Mouse (Mus musculus) Muller cell, postnatal 12 days (primary cell): ENCODE results near the gene B4galt3.
"Not testable (repeated sequence)": the region's sequence is repeated elsewhere in the genome, so short reads cannot be mapped to it uniquely, and the experiment has no call there.

ENCODE experiments used
- DNase-seq: peaks from one replicate; pipeline ENCODE4 v3.0.0-alpha.2; 2015; ENCODE audit errors: inconsistent ontology term

Gene B4galt3

DNA sequence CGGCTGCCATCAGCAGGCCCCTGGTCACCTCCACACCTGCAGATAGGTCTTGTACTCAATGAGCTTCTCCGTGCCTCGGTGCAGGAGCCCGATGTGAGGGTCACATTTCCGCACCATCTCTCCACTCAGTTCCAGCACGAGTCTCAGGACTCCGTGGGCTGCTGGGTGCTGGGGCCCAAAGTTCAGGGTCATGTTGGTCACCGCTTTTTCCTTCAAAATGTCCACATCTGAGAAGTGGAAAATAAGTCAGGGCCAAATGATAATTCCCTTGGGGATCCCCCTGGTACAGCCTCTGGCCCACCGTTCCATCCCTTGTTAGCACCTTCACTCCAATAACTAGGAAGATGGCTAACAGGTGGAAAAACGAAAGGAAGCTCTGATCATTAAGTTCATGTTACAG is 29.2 kb upstream of the B4galt3 start:
- DNase-seq: no peak

DNA sequence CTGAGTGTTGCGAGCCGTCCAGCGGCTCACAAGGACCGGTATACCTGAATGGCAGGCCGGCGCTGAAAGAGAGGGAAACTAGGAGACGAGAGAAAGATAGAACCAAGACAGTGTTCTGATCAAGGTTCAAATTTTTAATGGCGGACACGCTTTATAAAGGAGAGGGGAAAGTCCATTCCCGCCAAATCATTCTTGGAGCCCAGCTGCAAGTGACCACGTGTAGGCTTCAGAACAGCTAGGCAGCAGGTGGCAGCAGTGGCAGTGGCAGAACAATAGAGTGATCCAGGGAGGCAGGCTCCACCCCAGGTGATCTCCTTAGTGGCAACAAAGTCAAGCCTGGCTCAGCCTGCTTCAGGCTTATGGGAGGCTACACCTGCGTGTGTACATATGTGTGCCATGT is 28.2 kb upstream of the B4galt3 start:
- DNase-seq: not testable (repeated sequence)

DNA sequence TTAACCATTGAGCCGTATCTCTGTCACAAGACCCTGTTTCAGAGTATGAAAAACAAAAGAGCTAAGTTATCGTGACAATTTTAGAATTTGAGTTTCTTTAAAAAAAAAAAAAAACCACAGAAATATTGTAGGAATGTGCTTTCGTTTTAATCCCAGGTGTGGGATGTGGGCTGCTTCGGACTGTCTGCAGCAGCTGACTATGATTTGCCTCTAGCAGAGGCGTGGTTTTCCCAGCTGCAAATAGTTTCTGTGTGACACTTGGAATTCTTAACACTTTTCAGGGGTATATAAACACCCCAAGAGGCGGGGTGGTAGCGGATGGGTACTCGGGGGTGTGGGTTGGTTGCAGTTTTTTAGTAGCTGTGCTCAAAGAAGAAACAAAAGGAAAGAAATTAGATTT is 24.8 kb upstream of the B4galt3 start:
- no peak for DNase-seq

DNA sequence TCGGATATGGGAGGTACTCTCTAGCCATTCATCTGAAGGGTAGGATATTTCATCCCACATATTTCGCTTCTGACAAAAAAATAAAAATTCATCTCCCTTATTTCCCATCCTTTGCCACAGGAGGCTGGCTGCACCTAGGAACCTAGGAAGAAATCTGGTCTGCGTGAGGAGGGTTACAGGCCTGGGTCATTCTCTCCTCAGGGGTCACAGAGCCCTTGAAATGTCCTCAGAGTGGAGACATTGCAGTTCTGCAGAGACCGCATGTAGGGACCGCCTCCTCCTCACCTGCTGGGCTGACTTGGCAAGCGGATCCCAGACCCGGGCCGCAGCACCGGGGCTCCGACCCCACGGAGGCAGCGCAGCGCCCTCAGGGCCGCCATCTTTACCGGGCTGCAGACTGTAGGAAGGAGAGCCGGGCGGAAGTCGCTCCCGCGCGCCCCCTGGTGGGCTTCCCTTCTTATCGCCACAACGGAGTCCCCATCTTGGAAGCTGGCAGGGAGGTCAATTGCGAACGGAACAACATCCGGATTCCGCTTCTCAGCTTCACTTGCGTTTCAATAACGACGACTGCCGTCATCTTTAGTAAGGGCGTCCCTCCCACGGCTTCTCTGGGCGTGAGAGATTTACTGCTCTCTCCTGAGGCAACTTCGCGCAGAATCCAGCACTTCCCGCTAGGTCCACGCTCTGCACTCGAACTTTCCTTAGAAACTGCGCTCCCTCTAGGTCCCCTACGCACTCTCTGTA is 23.2 kb upstream of the B4galt3 start:
- DNase-seq: peak; percentile 98

DNA sequence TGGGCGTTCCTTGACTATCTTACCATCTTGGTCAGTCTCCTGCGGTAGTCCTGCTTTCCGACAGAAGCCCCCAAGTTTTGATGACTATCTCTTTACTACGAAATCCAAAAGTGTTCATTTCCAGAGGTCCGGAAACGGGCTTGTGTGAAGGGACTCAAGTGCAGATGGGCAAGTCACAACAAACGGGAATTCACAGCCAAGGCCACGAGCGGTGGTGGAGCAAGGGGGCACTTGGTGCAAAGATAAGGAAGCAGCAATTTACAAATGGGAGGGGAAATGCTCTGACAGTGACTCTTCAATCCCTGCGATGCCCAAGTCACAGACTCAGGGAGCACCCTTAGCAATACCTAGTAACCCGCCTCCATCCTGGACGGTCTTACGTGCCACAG is 22.7 kb upstream of the B4galt3 start:
- no peak for DNase-seq

DNA sequence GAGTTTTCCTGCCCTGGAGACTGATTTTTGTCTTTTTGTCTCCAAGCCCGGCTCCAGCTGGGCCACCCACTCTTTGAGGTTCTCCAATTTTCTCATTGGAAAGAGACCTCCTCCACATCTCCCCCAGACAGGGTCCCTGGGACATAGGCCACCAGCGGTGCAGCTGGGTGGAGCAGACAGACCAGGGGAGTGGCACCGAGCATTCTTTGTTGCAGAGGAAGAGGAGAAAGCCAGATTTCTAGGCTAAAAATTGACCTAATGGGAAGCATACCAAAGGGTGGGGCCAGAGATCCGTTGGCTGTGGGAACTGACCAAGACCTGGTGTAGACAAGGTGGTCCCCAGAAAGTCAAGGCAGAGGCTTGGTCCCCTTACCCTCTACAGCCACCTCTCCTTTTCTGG is 22.2 kb upstream of the B4galt3 start:
- no peak for DNase-seq

DNA sequence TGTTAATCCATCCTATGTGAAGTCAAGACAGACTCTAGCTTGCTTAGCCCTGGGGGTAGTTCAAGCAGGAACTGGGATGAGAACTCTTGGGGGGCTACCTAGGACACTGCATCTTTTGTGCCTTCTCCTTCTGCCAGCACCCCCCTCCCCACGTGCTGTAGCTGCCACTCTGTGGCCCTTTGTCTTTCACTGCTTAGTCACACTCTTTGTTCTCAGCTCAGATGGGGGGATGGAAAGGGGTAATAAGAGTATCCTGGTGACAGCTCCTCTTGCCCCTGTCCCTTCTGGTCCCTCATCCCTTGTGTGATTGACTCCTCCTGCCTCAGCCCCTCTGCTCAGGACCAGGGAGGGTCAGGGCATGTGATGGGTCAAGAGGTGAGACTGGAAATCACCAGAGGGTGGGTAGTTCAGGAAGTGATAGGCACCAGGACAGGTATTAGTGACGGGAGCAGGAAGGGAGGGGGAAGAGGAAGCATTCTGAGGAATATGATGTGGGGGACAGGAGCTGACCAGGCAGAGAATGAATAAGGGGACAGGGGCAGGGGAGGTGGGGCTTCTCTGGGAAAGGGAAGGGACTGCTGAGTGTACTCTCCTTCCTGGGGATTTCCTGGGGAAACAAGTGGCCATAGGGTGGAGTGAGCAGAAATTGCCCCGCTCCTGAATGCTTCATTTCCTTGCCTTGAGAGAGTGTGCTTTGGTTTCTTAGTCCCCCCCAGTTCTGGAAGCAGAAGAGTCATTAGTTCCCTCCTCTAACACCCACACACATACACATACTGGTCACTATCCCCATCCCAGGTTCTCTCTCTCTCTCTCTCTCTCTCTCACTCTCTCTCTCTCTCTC is 21.5 kb upstream of the B4galt3 start:
- peak; percentile 77 for DNase-seq

DNA sequence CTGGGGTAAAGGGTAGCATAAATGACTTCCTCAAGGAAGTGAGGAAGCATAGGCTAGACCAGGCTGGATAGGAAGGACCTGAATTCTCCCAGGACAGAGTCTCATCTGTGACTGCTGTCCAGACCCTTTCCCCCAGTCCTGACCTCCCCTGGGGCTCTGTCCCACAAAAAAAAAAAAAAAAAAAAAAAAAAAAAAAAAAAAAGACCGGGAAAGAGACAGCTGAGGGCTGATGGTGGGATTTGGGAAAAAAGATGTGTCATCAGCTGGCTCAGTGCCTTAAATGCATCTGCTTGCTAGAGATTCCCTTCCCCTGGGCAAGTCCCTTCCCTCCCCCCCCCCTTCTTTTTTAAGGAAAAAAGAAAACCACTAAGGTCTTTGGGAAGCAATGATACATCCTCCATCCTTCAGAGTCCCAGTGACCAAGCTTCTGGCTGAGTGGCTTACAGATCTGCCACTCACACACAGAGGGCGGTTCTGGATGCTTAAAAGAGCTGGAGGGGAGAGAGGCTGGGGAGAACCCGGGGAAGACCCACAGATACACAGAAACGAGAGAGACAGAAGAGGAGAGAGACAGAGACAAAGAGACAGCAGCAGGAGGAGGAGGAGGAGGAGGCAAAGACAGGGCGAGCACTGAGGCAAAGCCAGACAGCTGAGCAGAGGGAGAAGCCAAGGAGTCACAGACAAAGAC is 20.1 kb upstream of the B4galt3 start, which contains the start of gene Adamts4:
Gene Adamts4 (plus strand): TSS at position 509 of the 688 bp plus-strand sequence.
- DNase-seq: peak; percentile 85

DNA sequence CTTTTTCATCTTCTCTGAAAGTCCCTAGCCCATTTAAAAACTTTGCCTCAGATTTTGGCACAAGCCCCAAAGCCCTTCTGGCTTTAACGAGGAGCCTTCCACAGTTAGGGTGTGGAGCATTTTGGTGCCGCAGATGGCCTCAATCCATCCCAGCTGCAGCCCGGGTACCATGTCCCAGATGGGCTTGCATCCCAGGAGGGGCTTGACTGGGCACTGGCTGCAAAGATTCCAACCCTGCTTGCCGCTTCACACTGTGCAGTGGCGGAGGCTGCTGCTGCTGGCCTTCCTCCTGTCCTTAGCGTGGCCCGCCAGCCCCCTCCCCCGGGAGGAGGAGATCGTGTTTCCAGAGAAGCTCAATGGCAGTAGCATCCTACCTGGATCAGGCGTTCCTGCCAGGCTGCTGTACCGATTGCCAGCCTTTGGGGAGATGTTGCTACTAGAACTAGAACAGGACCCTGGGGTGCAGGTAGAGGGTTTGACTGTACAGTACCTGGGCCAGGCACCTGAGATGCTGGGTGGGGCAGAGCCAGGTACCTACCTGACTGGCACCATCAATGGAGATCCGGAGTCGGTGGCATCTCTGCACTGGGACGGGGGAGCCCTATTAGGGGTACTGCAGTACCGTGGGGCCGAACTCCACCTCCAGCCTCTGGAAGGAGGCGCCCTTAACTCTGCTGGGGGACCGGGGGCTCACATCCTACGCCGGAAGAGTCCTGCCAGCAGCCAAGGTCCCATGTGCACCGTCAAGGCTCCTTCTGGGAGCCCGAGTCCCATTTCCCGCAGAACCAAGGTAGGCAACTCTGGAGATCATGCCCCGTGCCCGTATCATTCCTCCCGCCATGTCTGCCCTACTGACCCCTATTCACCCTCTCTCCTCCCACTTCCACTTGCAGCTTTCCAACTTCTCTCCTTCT is 19.2 kb upstream of the B4galt3 start, which contains the start of gene Ndufs2:
Gene Ndufs2 (minus strand): TSS at position 709 of the 914 bp plus-strand sequence.
- no peak for DNase-seq

DNA sequence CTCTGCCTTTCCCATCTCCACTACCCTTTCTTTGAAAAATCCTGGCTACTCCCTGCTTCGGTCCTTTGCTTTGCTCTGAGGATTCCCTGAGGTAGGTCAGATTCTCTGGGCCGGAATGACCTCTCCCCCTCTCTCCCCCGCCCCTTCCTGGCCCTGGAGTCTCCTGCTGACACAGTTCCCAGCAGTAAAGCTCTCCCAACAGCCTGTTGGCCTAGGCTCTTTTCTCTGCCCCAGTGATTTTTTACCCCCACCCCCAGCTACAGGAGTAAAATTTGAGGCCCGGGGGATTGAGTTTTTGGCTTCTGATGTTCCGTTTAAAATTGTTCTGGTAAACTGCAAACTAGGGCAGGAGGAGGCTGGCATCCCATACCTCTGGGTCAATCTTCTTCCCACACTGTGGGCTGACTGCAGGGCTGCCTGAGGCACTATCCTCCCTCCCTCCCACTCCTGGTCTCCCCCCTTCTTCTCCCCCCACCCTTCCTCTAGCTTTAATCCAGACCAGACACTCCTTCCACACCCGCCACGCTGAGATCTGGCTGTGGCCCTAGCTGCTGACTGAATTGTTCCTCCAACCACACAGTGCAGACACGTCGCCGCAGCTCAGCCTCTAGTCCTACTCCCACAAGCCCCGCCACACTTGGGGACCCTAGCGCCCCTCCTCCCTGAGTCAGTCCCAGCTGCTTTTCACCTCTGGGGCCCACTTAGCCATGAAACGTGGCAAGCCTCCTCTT is 18.4 kb upstream of the B4galt3 start:
- peak; percentile 84 for DNase-seq

DNA sequence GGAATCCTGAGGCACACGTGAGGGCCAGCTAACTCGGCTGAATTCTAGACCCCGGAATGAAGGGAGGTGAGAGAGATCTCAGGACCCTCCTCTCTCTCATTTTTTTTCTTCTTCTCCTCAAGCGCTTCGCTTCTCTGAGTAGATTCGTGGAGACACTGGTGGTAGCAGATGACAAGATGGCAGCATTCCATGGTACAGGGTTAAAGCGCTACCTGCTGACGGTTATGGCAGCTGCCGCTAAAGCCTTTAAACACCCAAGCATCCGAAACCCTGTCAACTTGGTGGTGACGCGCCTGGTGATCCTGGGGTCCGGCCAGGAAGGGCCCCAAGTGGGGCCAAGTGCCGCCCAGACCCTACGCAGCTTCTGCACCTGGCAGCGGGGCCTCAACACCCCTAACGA is 17.7 kb upstream of the B4galt3 start:
- no peak for DNase-seq

DNA sequence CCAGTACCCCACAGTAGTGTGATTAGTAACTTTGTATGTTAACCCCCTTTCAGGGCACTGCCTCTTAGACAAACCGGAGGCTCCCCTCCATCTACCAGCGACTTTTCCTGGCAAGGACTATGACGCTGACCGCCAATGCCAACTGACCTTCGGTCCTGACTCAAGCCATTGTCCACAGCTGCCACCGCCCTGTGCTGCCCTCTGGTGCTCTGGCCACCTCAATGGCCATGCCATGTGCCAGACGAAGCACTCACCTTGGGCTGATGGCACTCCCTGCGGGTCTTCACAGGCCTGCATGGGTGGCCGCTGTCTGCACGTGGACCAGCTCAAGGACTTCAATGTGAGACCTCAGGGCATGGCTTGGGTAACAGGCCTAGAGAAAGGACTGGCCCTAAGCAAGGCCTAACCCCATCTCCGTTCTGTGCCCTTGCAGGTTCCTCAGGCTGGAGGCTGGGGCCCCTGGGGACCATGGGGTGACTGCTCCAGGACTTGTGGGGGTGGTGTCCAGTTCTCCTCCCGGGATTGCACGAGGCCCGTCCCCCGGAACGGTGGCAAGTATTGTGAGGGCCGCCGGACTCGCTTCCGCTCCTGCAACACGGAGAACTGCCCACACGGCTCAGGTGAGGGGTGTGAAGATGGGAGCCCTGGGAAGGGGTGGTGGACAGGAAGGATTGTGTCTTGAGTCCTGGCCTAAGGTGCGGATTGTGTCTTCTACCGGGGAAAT is 13.9 kb upstream of the B4galt3 start:
- DNase-seq: no peak

DNA sequence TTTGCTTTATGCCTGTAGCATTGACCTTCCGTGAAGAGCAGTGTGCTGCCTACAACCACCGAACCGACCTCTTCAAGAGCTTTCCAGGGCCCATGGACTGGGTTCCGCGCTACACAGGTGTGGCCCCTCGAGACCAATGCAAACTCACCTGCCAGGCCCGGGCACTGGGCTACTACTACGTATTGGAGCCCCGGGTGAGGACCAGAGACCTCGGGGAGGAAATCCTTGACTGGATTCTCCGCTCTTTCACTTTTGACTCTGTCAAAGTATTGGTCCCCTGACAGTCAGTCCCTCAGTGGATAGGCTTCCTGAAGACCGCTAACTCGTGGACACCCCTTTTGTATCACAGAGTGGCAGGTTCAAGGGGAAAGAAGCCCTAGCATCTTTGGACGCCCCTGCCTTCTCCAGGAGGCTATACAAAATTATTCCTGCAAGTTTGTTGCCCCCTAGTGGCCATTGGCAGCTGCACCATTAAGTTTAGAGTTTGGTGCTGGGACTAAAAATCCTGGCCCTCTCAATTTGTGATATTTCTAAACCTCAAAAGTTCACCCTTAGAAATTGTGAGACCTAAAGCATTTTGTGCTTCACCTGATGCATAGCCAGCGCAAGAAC is 13.1 kb upstream of the B4galt3 start:
- no peak for DNase-seq

DNA sequence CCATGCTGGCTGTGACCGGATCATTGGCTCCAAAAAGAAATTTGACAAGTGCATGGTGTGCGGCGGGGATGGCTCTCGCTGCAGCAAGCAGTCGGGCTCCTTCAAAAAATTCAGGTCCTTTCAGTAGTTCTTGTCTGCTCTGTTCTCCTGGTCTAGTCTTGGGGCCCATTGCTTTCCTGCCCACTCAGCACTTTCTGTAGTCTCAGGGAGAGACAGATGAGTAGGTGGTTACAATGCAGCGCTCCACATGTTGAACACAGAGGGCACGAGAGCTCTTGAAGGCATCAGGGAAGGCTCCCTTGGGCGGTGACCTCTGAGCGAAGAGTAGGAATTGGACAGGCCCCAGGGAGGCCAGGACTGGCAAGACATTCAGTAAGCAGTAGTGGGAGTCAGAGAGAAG is 12.3 kb upstream of the B4galt3 start:
- no peak for DNase-seq

DNA sequence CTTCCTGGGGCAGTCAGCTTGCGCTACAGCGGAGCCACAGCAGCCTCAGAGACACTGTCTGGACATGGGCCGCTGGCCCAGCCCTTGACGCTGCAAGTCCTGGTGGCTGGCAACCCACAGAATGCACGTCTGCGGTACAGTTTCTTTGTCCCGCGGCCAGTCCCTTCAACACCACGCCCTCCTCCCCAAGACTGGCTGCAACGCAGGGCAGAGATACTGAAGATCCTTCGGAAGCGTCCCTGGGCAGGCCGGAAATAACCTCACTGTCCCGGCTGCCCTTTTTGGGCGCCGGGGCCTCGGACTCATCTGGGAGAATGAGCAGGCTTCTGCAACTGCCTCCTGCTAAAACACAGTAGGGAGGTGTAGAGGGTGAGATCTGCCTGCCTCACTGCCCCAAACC is 11.2 kb upstream of the B4galt3 start:
- DNase-seq: no peak

DNA sequence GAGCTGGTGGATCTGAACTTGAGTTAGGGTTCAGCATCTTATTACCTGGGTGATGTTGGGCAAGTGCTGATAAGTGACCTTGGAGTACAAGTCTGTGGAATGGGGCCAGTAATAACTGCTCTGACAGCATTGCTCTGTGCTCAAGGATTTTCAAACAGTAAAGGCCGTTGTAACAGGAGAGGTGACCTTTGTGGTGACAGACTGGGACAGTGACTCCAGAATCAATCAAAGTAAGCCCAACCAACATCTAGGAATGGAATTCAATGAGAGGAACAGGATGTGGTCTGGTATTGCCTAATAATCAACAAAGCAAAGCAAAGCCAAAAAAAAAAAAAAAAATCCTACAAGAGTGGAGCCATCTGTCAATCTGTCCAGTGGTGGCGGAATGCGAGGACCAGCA is 9.8 kb upstream of the B4galt3 start:
- DNase-seq: no peak

DNA sequence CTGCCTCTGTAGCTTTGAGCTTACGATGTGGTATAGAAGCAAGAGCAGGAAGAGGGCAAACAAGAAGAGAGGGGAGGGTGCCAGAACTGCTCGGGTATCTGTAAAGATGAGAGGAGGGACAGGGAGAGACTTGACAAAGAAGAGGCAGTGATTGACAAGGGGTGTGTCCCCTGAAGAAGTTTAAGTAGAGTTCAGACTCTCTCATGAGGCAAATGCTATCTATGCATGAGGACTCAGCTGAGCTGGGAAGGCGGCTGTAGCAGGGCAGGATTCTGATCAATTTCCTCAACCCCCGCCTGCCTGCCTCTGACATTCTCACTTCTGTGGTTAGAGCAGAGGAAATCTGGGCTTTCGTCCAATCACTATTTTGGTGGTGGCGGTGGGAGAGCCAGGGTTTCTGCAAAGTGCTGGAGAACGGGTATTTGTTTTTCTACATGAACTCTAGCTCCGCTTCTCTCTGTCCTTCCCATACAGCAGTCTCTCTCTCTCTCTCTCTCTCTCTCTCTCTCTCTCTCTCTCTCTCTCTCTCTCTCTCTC is 7.5 kb upstream of the B4galt3 start:
- peak; percentile 93 for DNase-seq

DNA sequence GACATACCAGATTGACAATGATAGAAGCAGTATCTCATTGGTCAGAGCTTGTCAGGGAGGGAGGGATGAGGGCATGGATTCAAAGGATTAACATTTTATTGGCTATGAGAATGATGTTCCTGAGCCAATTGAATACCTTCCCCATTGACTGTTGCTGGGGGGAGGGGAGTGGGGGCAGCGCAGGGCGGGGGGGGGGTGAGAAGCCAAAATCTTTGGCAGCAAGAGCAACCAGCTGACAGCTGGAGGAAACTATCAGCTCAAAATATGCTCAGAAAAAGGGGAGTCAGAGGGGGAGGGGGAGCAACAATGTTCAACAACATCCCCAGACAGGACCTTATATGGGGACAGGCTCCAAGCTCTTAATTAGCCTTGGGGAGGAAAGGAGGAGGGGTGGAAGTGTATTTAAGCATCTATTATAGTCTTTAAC is 6.9 kb upstream of the B4galt3 start:
- peak; percentile 93 for DNase-seq
